Mouse (Mus musculus) neural tube, embryonic 11.5 days (tissue): ENCODE measurements around the gene AC141477.1. TPM values are rescaled to one million over a fixed set of nuclear protein-coding genes. Genes with fewer than 3 reads are reported as not detected.

Experiments used
- ATAC-seq: fragments of 200-750 bp; cut with Nextera tagmentation; 2 replicates; pipeline ENCODE4 v1.8.0; 2017; ENCODE audit warnings: moderate number of reproducible peaks, mild to moderate bottlenecking, moderate TSS enrichment, moderate library complexity; ENCODE audit not compliant: insufficient read depth, low FRiP score, low TSS enrichment
- DNase-seq: peaks from one replicate; pipeline ENCODE4 v3.0.0-alpha.2; 2015; ENCODE audit warnings: low spot score
- H3K27ac ChIP-seq: fragments of 300-500 bp; sonication (generic); 2 replicates; pipeline ENCODE4 v1.5.1; 2014; ENCODE audit warnings: low read depth, mild to moderate bottlenecking, low read length
- H3K27me3 ChIP-seq: fragments of 300-500 bp; sonication (generic); 2 replicates; pipeline ENCODE4 v1.6.1; 2014; ENCODE audit warnings: mild to moderate bottlenecking, low read length, mixed read lengths; ENCODE audit not compliant: control insufficient read depth, insufficient read depth
- H3K36me3 ChIP-seq: fragments of 300-500 bp; sonication (generic); 2 replicates; pipeline ENCODE4 v1.6.1; 2014; ENCODE audit warnings: mild to moderate bottlenecking, low read length, moderate library complexity, mixed read lengths; ENCODE audit not compliant: control insufficient read depth, insufficient read depth
- H3K4me1 ChIP-seq: fragments of 300-500 bp; sonication (generic); 2 replicates; pipeline ENCODE4 v1.6.1; 2014; ENCODE audit warnings: low read length, mixed read lengths; ENCODE audit not compliant: control insufficient read depth, insufficient read depth
- H3K4me2 ChIP-seq: fragments of 300-500 bp; sonication (generic); 2 replicates; pipeline ENCODE4 v1.6.1; 2014; ENCODE audit warnings: low read depth, mild to moderate bottlenecking, moderate library complexity
- H3K4me3 ChIP-seq: fragments of 300-500 bp; sonication (generic); 2 replicates; pipeline ENCODE4 v1.5.1; 2014; ENCODE audit warnings: low read depth, low read length
- H3K9ac ChIP-seq: fragments of 300-500 bp; sonication (generic); 2 replicates; pipeline ENCODE4 v1.6.1; 2014; ENCODE audit warnings: mild to moderate bottlenecking, low read length
- H3K9me3 ChIP-seq: fragments of 300-500 bp; sonication (generic); 2 replicates; pipeline ENCODE4 v1.6.1; 2016; ENCODE audit warnings: low read length; ENCODE audit not compliant: control insufficient read depth
- WGBS: fragments of 180-500 bp; shearing (Covaris S2); extraction: QIAGEN DNeasy Blood & Tissue Kit; methylation state at CpG from one replicate; pipeline ENCODE4 v1.1.7; 2014; 5-methylcytosine and 5-hydroxymethylcytosine counted together
- polyA plus RNA-seq: library from polyadenylated mRNA; unstranded; fragments of >200 nt; fragmentation: Nextera tagmentation; extraction: Ambion mirVana; gene quantifications from 2 replicates; pipeline ENCODE4 v1.2.1, GENCODE M21; 2014

AC141477.1 gene
- polyA plus RNA-seq, 1 experiment from 2014 or later: not detected

GRCm38 (mm10) chr10:76462312-76462711 lies 22.1 kb upstream of the AC141477.1 start:
- Histone ChIP-seq H3K9ac (no peak overlapping the region), H3K4me2 (no peak overlapping the region), H3K4me1 (no peaks in the 10 kb centered on the region), H3K27me3 (no peaks in the 10 kb centered on the region), H3K9me3 (no peaks in the 10 kb centered on the region; the same call in 1 of the 2 replicates), H3K27ac (no peak overlapping the region), H3K36me3 (no peaks in the 10 kb centered on the region), H3K4me3 (no peak overlapping the region)
- 91% methylated on average over 7 of the region's 7 CpGs for WGBS
- ATAC-seq (no peak), DNase-seq (no peak)

GRCm38 (mm10) chr10:76461255-76461654 lies 21.0 kb upstream of the AC141477.1 start:
- H3K4me3 ChIP-seq: no peak overlapping the region
- H3K36me3 ChIP-seq: no peaks in the 10 kb centered on the region
- H3K4me2 ChIP-seq: no peak overlapping the region
- DNase-seq: no peak
- no peak overlapping the region for H3K9ac ChIP-seq
- no peak for ATAC-seq
- H3K27me3 ChIP-seq: no peaks in the 10 kb centered on the region
- no peaks in the 10 kb centered on the region for H3K4me1 ChIP-seq
- no peaks in the 10 kb centered on the region; the same call in 1 of the 2 replicates for H3K9me3 ChIP-seq
- 87% methylated on average over 1 of the region's 1 CpGs for WGBS
- H3K27ac ChIP-seq: no peak overlapping the region

- 73% methylated on average over 3 of the region's 5 CpGs for WGBS
- no peak overlapping the region for H3K27ac ChIP-seq
- no peaks in the 10 kb centered on the region for H3K4me1 ChIP-seq
- no peaks in the 10 kb centered on the region for H3K36me3 ChIP-seq
- no peaks in the 10 kb centered on the region; the same call in 1 of the 2 replicates for H3K9me3 ChIP-seq
- no peak for ATAC-seq
- H3K4me2 ChIP-seq: no peak overlapping the region
- no peak overlapping the region for H3K9ac ChIP-seq
- peak; percentile 59 for DNase-seq
- no peaks in the 10 kb centered on the region for H3K27me3 ChIP-seq
- no peak overlapping the region for H3K4me3 ChIP-seq
Measured at GRCm38 (mm10) chr10:76455289-76455688, 15.0 kb upstream of the AC141477.1 start.

GRCm38 (mm10) chr10:76448851-76449250 lies 8.6 kb upstream of the AC141477.1 start, which contains the start of gene 2610028H24Rik:
Gene 2610028H24Rik, plus strand, starts transcription at chr10:76449081.
- H3K9ac ChIP-seq: no peak within 1 kb of the TSS
- H3K4me3 ChIP-seq: no peak within 1 kb of the TSS
- no peak for DNase-seq
- no peaks in the 10 kb centered on the region for H3K9me3 ChIP-seq
- no peak within 1 kb of the TSS for H3K4me2 ChIP-seq
- no peaks in the 10 kb centered on the region for H3K36me3 ChIP-seq
- ATAC-seq: no peak
- H3K27me3 ChIP-seq: no peaks in the 10 kb centered on the region
- WGBS: 66% methylated on average over 5 of the region's 5 CpGs
- H3K4me1 ChIP-seq: no peaks in the 10 kb centered on the region
- H3K27ac ChIP-seq: no peak within 1 kb of the TSS

GRCm38 (mm10) chr10:76447406-76448229 lies 7.4 kb upstream of the AC141477.1 start:
- 85% methylated on average over 15 of the region's 15 CpGs for WGBS
- no peak overlapping the region for H3K27ac ChIP-seq
- no peak overlapping the region for H3K4me3 ChIP-seq
- peaks cover 2% of the 10 kb centered on the region; the same call in 1 of the 2 replicates for H3K4me1 ChIP-seq
- H3K36me3 ChIP-seq: no peaks in the 10 kb centered on the region
- ATAC-seq (no peak), DNase-seq (no peak)
- no peak overlapping the region for H3K4me2 ChIP-seq
- no peaks in the 10 kb centered on the region for H3K9me3 ChIP-seq
- no peaks in the 10 kb centered on the region for H3K27me3 ChIP-seq
- no peak overlapping the region for H3K9ac ChIP-seq

GRCm38 (mm10) chr10:76445996-76446681 lies 5.9 kb upstream of the AC141477.1 start:
- Histone ChIP-seq H3K9me3 (no peaks in the 10 kb centered on the region), H3K27me3 (no peaks in the 10 kb centered on the region), H3K27ac (no peak overlapping the region), H3K4me2 (no peak overlapping the region), H3K9ac (no peak overlapping the region), H3K4me1 (peaks cover 2% of the 10 kb centered on the region; the same call in 1 of the 2 replicates), H3K4me3 (no peak overlapping the region), H3K36me3 (no peaks in the 10 kb centered on the region)
- 84% methylated on average over 4 of the region's 4 CpGs for WGBS
- ATAC-seq (no peak), DNase-seq (no peak)

GRCm38 (mm10) chr10:76442178-76443088 lies 2.2 kb upstream of the AC141477.1 start, which contains the start of gene Pcnt:
Gene Pcnt, minus strand, starts transcription at chr10:76442786.
- Histone ChIP-seq H3K36me3 (peaks cover 3% of the 10 kb centered on the region), H3K4me1 (peaks cover 2% of the 10 kb centered on the region; the same call in 1 of the 2 replicates), H3K9ac (peak within 1 kb of the TSS; percentile 92), H3K27ac (peak within 1 kb of the TSS; percentile 84), H3K27me3 (no peaks in the 10 kb centered on the region), H3K4me3 (peak within 1 kb of the TSS; percentile 92), H3K4me2 (peak within 1 kb of the TSS; percentile 75), H3K9me3 (no peaks in the 10 kb centered on the region)
- WGBS: under 1% methylated on average over 78 of the region's 78 CpGs
- DNase-seq (peak; percentile 99), ATAC-seq (peak; percentile 98)
